Mouse (Mus musculus): ENCODE measurements at regions not wholly inside any gene's neighbourhood (a gene's known extent, or its start where the extent isn't known, plus 50 kb on each side); places are given as distances from the start of the nearest gene placed in this dataset.

DNA sequence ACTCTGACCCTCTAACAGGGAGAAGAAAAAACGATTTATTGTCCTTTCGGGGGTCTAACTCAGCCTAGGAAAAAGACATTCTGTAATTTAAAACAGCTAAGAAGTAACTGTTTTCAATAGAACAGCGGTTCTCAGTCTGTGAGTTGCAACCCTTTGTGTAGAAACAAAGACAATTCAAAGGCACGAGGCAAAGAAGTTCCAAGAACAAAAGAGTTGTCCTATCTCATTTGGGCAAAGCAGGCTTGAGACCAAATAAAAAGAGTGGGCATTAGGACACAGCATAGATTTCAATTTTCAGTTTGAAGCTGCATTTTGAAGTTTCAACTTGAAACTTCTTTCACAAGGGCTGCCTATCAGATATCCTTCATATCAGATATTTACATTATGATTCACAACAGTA is 53.1 kb upstream of the Aldh1a3 start:
- TF ChIP-seq EP300 (IDR thresholded peaks at IDR 0.05; ENCODE audit: low read depth) (no peak), CTCF (IDR thresholded peaks at IDR 0.05; ENCODE audit: low read depth) (no peak)

All from heart, postnatal 0 days (tissue).